Mouse (Mus musculus) natural killer cell, adult 2 months (primary cell): ENCODE results near the gene Dcst2.

Experiments
- DNase-seq, 2 experiments: peaks; one replicate each; pipeline ENCODE4 v3.0.0; 2022; ENCODE audit warnings: low spot score in 2 of 2

Gene Dcst2

GRCm38 (mm10) chr3:89411490-89412393 is 50.0 kb downstream of the Dcst2 start, which contains the start of gene Flad1:
Flad1 (minus strand) TSS chr3:89411870.
- DNase-seq = peak; percentile 98 to 100

GRCm38 (mm10) chr3:89416158-89416557 is 54.4 kb downstream of the Dcst2 start:
- no peak for DNase-seq

- DNase-seq = no peak
Observed at GRCm38 (mm10) chr3:89417131-89417530, 55.4 kb downstream of the Dcst2 start.

GRCm38 (mm10) chr3:89417840-89418169 is 56.0 kb downstream of the Dcst2 start:
- no peak for DNase-seq

GRCm38 (mm10) chr3:89418170-89418860 is 56.5 kb downstream of the Dcst2 start, which contains the start of the genes Cks1b and Shc1:
Cks1b (minus strand) TSS chr3:89418383.
Shc1 (plus strand) TSS chr3:89418443.
- DNase-seq = peak; percentile 96 to 97

GRCm38 (mm10) chr3:89418861-89419250 is 57.1 kb downstream of the Dcst2 start:
- no peak for DNase-seq

GRCm38 (mm10) chr3:89419571-89419970 is 57.8 kb downstream of the Dcst2 start:
- DNase-seq = no peak

- DNase-seq = no peak
Observed at GRCm38 (mm10) chr3:89419981-89420380, 58.2 kb downstream of the Dcst2 start.

GRCm38 (mm10) chr3:89420421-89420820 is 58.6 kb downstream of the Dcst2 start:
- no peak for DNase-seq

GRCm38 (mm10) chr3:89421002-89421774 is 59.4 kb downstream of the Dcst2 start:
- DNase-seq = peak in 1 of 2 experiments; percentile 21

- DNase-seq = no peak
Observed at GRCm38 (mm10) chr3:89421810-89422473, 60.2 kb downstream of the Dcst2 start.

- no peak for DNase-seq
Observed at GRCm38 (mm10) chr3:89422556-89423205, 60.9 kb downstream of the Dcst2 start.

- DNase-seq = no peak
Observed at GRCm38 (mm10) chr3:89424416-89425140, 62.8 kb downstream of the Dcst2 start.

- DNase-seq = no peak
Observed at GRCm38 (mm10) chr3:89425141-89425525, 63.4 kb downstream of the Dcst2 start.

- no peak for DNase-seq
Observed at GRCm38 (mm10) chr3:89425876-89426275, 64.1 kb downstream of the Dcst2 start.
